Mouse (Mus musculus) midbrain, embryonic 15.5 days (tissue): ENCODE data around the gene Cd300ld5. TPM values are rescaled to one million over a fixed set of nuclear protein-coding genes. Genes with fewer than 3 reads are reported as not detected.
"Not testable (repeated sequence)": the region's sequence is repeated elsewhere in the genome, so short reads cannot be mapped to it uniquely, and the experiment has no call there.

Experiments used
- ATAC-seq: fragments of 200-750 bp; cut with Nextera tagmentation; replicated peaks from 2 replicates; pipeline ENCODE4 v1.8.0; 2017; ENCODE audit warnings: moderate TSS enrichment
- H3K27ac ChIP-seq: fragments of 300-500 bp; sonication (generic); 2 replicates; pipeline ENCODE4 v1.5.1; 2015; ENCODE audit warnings: mild to moderate bottlenecking, inconsistent platforms
- H3K27me3 ChIP-seq: fragments of 300-500 bp; sonication (generic); replicated peaks from 2 replicates; pipeline ENCODE4 v1.6.1; 2015; ENCODE audit warnings: inconsistent platforms
- H3K36me3 ChIP-seq: fragments of 300-500 bp; sonication (generic); replicated peaks from 2 replicates; pipeline ENCODE4 v1.6.1; 2015; ENCODE audit warnings: inconsistent platforms
- H3K4me1 ChIP-seq: fragments of 300-500 bp; sonication (generic); 2 replicates; pipeline ENCODE4 v1.6.1; 2015; ENCODE audit warnings: inconsistent platforms
- H3K4me2 ChIP-seq: fragments of 300-500 bp; sonication (generic); 2 replicates; pipeline ENCODE4 v1.6.1; 2015; ENCODE audit warnings: inconsistent platforms, mild to moderate bottlenecking, moderate library complexity
- H3K4me3 ChIP-seq: fragments of 300-500 bp; sonication (generic); 2 replicates; pipeline ENCODE4 v1.5.1; 2015; ENCODE audit warnings: mild to moderate bottlenecking, inconsistent platforms
- H3K9ac ChIP-seq: fragments of 300-500 bp; sonication (generic); 2 replicates; pipeline ENCODE4 v1.6.1; 2015; ENCODE audit warnings: mild to moderate bottlenecking, inconsistent platforms
- H3K9me3 ChIP-seq: fragments of 300-500 bp; sonication (generic); 2 replicates; pipeline ENCODE4 v1.6.1; 2016; ENCODE audit warnings: inconsistent platforms
- WGBS: fragments of 180-500 bp; shearing (Covaris S2); methylation state at CpG from one replicate; pipeline ENCODE4 v1.1.7; 2015; ENCODE audit warnings: mixed read lengths; 5-methylcytosine and 5-hydroxymethylcytosine counted together
- polyA plus RNA-seq: library from polyadenylated mRNA; unstranded; fragments of >200 nt; fragmentation: Nextera tagmentation; extraction: Ambion mirVana; gene quantifications from 2 replicates; pipeline ENCODE4 v1.2.1, GENCODE M21; 2015

Gene Cd300ld5
- polyA plus RNA-seq = not detected in 2 replicates

GRCm38 (mm10) chr11:115037669-115038068 is at the start of gene Cd300ld5:
Cd300ld5 (minus strand) TSS chr11:115037769.
- not testable (repeated sequence) for H3K9ac ChIP-seq

GRCm38 (mm10) chr11:115086213-115086612 is 48.6 kb upstream of the Cd300ld5 start:
- no peak overlapping the region for H3K9ac ChIP-seq
- H3K27ac ChIP-seq = no peak overlapping the region
- no peaks in the 10 kb centered on the region for H3K9me3 ChIP-seq
- peaks cover 10% of the 10 kb centered on the region for H3K27me3 ChIP-seq
- no peak for ATAC-seq
- WGBS = 72% methylated on average over 7 of the region's 7 CpGs
- H3K4me1 ChIP-seq = peaks cover 14% of the 10 kb centered on the region
- no peak overlapping the region for H3K4me2 ChIP-seq
- no peak overlapping the region for H3K4me3 ChIP-seq
- H3K36me3 ChIP-seq = no peaks in the 10 kb centered on the region

More at GRCm38 (mm10) chr11:115037669-115038068, at the start of gene Cd300ld5:
- not testable (repeated sequence) for H3K4me1 ChIP-seq, H3K4me2 ChIP-seq, H3K4me3 ChIP-seq, H3K27me3 ChIP-seq, H3K9me3 ChIP-seq, H3K27ac ChIP-seq, ATAC-seq, H3K36me3 ChIP-seq
- no CpG with 5 or more reads among the region's 6 CpGs for WGBS

GRCm38 (mm10) chr11:115085064-115085463 is 47.5 kb upstream of the Cd300ld5 start:
- Histone ChIP-seq H3K27ac (no peak overlapping the region), H3K4me2 (no peak overlapping the region), H3K9ac (no peak overlapping the region), H3K27me3 (0 out of 2 replicates have a peak, but pooled peaks cover 2% of the 10 kb centered on the region), H3K36me3 (no peaks in the 10 kb centered on the region), H3K4me3 (no peak overlapping the region), H3K4me1 (peaks cover 13% of the 10 kb centered on the region), H3K9me3 (no peaks in the 10 kb centered on the region)
- ATAC-seq = no peak
- WGBS = 41% methylated on average over 8 of the region's 8 CpGs

GRCm38 (mm10) chr11:115084595-115084994 is 47.0 kb upstream of the Cd300ld5 start:
- H3K27ac ChIP-seq = no peak overlapping the region
- ATAC-seq = no peak
- no peak overlapping the region for H3K9ac ChIP-seq
- H3K4me2 ChIP-seq = no peak overlapping the region
- WGBS = 21% methylated on average over 12 of the region's 12 CpGs
- H3K27me3 ChIP-seq = 0 out of 2 replicates have a peak, but pooled peaks cover 2% of the 10 kb centered on the region
- H3K36me3 ChIP-seq = no peaks in the 10 kb centered on the region
- H3K4me3 ChIP-seq = no peak overlapping the region
- H3K4me1 ChIP-seq = peaks cover 13% of the 10 kb centered on the region
- H3K9me3 ChIP-seq = no peaks in the 10 kb centered on the region

GRCm38 (mm10) chr11:115083376-115084139 is 46.0 kb upstream of the Cd300ld5 start:
- Histone ChIP-seq H3K36me3 (no peaks in the 10 kb centered on the region), H3K4me2 (no peak overlapping the region), H3K9me3 (no peaks in the 10 kb centered on the region), H3K27ac (no peak overlapping the region), H3K27me3 (0 out of 2 replicates have a peak, but pooled peaks cover 2% of the 10 kb centered on the region), H3K9ac (no peak overlapping the region), H3K4me3 (no peak overlapping the region), H3K4me1 (peaks cover 13% of the 10 kb centered on the region)
- WGBS = 38% methylated on average over 18 of the region's 18 CpGs
- peak; percentile 45; the same call in 1 of the 2 replicates for ATAC-seq

GRCm38 (mm10) chr11:115082196-115082595 is 44.6 kb upstream of the Cd300ld5 start:
- Histone ChIP-seq H3K9ac (no peak overlapping the region), H3K27me3 (0 out of 2 replicates have a peak, but pooled peaks cover 2% of the 10 kb centered on the region), H3K36me3 (no peaks in the 10 kb centered on the region), H3K4me2 (no peak overlapping the region), H3K9me3 (no peaks in the 10 kb centered on the region), H3K4me3 (no peak overlapping the region), H3K4me1 (peaks cover 13% of the 10 kb centered on the region), H3K27ac (no peak overlapping the region)
- 77% methylated on average over 6 of the region's 6 CpGs for WGBS
- no peak for ATAC-seq

- no peak overlapping the region for H3K27ac ChIP-seq
- WGBS = 69% methylated on average over 3 of the region's 3 CpGs
- H3K36me3 ChIP-seq = no peaks in the 10 kb centered on the region
- H3K4me2 ChIP-seq = no peak overlapping the region
- H3K9ac ChIP-seq = no peak overlapping the region
- no peak for ATAC-seq
- H3K9me3 ChIP-seq = no peaks in the 10 kb centered on the region
- no peak overlapping the region for H3K4me3 ChIP-seq
- H3K27me3 ChIP-seq = 0 out of 2 replicates have a peak, but pooled peaks cover 6% of the 10 kb centered on the region
- peaks cover 13% of the 10 kb centered on the region for H3K4me1 ChIP-seq
Observed at GRCm38 (mm10) chr11:115081373-115081772, 43.8 kb upstream of the Cd300ld5 start.

- no peaks in the 10 kb centered on the region for H3K9me3 ChIP-seq
- WGBS = 36% methylated on average over 13 of the region's 13 CpGs
- H3K9ac ChIP-seq = no peak overlapping the region
- H3K4me3 ChIP-seq = no peak overlapping the region
- H3K4me2 ChIP-seq = no peak overlapping the region
- ATAC-seq = no peak
- H3K36me3 ChIP-seq = no peaks in the 10 kb centered on the region
- 0 out of 2 replicates have a peak, but pooled peaks cover 6% of the 10 kb centered on the region for H3K27me3 ChIP-seq
- H3K27ac ChIP-seq = no peak overlapping the region
- peaks cover 13% of the 10 kb centered on the region for H3K4me1 ChIP-seq
Observed at GRCm38 (mm10) chr11:115080886-115081285, 43.3 kb upstream of the Cd300ld5 start.

GRCm38 (mm10) chr11:115078680-115079079 is 41.1 kb upstream of the Cd300ld5 start:
- Histone ChIP-seq H3K4me3 (no peak overlapping the region), H3K4me1 (peaks cover 3% of the 10 kb centered on the region), H3K9ac (no peak overlapping the region), H3K4me2 (no peak overlapping the region), H3K36me3 (no peaks in the 10 kb centered on the region), H3K9me3 (no peaks in the 10 kb centered on the region), H3K27ac (no peak overlapping the region), H3K27me3 (0 out of 2 replicates have a peak, but pooled peaks cover 4% of the 10 kb centered on the region)
- WGBS = 85% methylated on average over 5 of the region's 5 CpGs
- ATAC-seq = no peak

- no peak overlapping the region for H3K4me3 ChIP-seq
- no peak overlapping the region for H3K4me2 ChIP-seq
- H3K9me3 ChIP-seq = no peaks in the 10 kb centered on the region
- H3K9ac ChIP-seq = no peak overlapping the region
- 0 out of 2 replicates have a peak, but pooled peaks cover 3% of the 10 kb centered on the region for H3K27me3 ChIP-seq
- H3K27ac ChIP-seq = no peak overlapping the region
- H3K36me3 ChIP-seq = no peaks in the 10 kb centered on the region
- 93% methylated on average over 1 of the region's 1 CpGs for WGBS
- ATAC-seq = no peak
- no peaks in the 10 kb centered on the region for H3K4me1 ChIP-seq
Observed at GRCm38 (mm10) chr11:115077436-115077835, 39.9 kb upstream of the Cd300ld5 start.

- no peak overlapping the region for H3K4me2 ChIP-seq
- no peak for ATAC-seq
- H3K9me3 ChIP-seq = no peaks in the 10 kb centered on the region
- H3K36me3 ChIP-seq = no peaks in the 10 kb centered on the region
- H3K4me1 ChIP-seq = peaks cover 13% of the 10 kb centered on the region
- H3K27ac ChIP-seq = no peak overlapping the region
- no peak overlapping the region for H3K4me3 ChIP-seq
- WGBS = 79% methylated on average over 5 of the region's 5 CpGs
- 0 out of 2 replicates have a peak, but pooled peaks cover 3% of the 10 kb centered on the region for H3K27me3 ChIP-seq
- no peak overlapping the region for H3K9ac ChIP-seq
Observed at GRCm38 (mm10) chr11:115075859-115076258, 38.3 kb upstream of the Cd300ld5 start.

- no peaks in the 10 kb centered on the region for H3K36me3 ChIP-seq
- no peaks in the 10 kb centered on the region for H3K9me3 ChIP-seq
- no peak overlapping the region for H3K9ac ChIP-seq
- WGBS = 85% methylated on average over 7 of the region's 7 CpGs
- no peak overlapping the region for H3K4me2 ChIP-seq
- H3K4me1 ChIP-seq = peaks cover 13% of the 10 kb centered on the region
- H3K4me3 ChIP-seq = no peak overlapping the region
- 0 out of 2 replicates have a peak, but pooled peaks cover 3% of the 10 kb centered on the region for H3K27me3 ChIP-seq
- ATAC-seq = no peak
- no peak overlapping the region for H3K27ac ChIP-seq
Observed at GRCm38 (mm10) chr11:115075407-115075806, 37.8 kb upstream of the Cd300ld5 start.
